In the genomic region with DNA sequence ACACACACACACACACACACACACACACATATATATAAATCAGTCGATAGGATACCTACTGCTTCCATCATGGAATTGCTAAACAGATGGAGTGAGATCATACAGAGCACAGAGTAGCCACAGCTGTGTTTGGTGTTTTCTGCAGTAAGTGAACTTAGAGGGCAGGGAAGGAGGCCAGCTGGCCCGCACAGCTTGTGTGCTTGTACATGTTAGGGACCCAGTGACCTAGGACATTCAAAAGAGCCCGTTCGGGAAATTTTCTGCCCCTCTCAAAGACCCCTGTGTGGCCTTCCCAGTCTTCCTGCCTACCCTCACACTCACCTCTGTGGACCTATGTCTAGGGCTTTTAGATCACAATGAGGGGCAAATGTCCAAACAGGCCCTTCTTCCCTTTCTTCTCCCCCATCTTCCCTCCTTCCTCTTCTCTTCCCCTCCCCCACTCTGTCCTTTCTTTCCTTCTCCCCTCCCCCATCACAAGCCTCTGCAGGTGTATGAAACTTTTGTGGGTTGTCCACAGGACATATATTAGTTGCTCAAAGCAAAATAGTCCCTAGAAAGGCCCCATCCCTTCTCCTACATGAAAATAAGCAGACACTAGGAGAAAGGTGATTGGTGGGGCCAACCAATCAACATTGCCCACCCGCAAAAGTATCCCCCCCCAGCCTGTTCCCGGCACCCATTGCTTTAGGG, we compare ENCODE assay signal across 25 mouse cellular contexts. TPM values are rescaled to one million over a fixed set of nuclear protein-coding genes. Genes with fewer than 3 reads are reported as not detected.
DNase-seq lines count a peak whose midpoint lies in the region; ATAC-seq lines count a peak whose summit lies in the region.
"Had no signal": no experiment of that assay in that cellular context is flagged by ENCODE, and none has a peak within 500 bp of the region (broad histone marks: within the 10 kb centered on the region; RNA-seq: fewer than 3 reads in every experiment).

No protein-coding gene starts in this region.

- peak; percentile 92 for DNase-seq in heart, adult 11 months
- DNase-seq in heart, postnatal 14 days, result no peak
- DNase-seq in kidney, postnatal 4 days, result peak; percentile 46 to 60
- DNase-seq in retina, postnatal 1 day, result peak; percentile 26
- DNase-seq in retina, embryonic 14.5 days (ENCODE audit: low spot score), result no peak
- DNase-seq: adrenal gland, postnatal 25 days; B cell, adult 2 months; cerebellum, adult 2 months; forebrain, postnatal 0 days; kidney, adult 11 months; left cerebral cortex, postnatal 4 days; liver, embryonic 13.5 days; thymus, postnatal 4 days had no signal

- no peaks in the 10 kb centered on the region for H3K27me3 ChIP-seq in kidney, embryonic 15.5 days
- H3K27me3 ChIP-seq: midbrain, embryonic 13.5 days had no signal

- no peaks in the 10 kb centered on the region for H3K9me3 ChIP-seq in kidney, embryonic 15.5 days (replicated peaks)
- H3K9me3 ChIP-seq: G1E; hindbrain, embryonic 10.5 days; liver, embryonic 13.5 days; midbrain, embryonic 13.5 days had no signal

- no peak overlapping the region for H3K4me3 ChIP-seq in kidney, embryonic 15.5 days (replicated peaks)
- H3K4me3 ChIP-seq: hindbrain, embryonic 10.5 days; liver, embryonic 13.5 days; midbrain, embryonic 13.5 days had no signal

- peaks cover 47% of the 10 kb centered on the region for H3K4me1 ChIP-seq in kidney, embryonic 15.5 days

- 36% methylated on average over 6 of the region's 6 CpGs for WGBS in kidney, embryonic 15.5 days

- intact Hi-C loops in heart, postnatal 14 days (cut with DNase I), result no loop called here

- ATAC-seq in kidney, embryonic 15.5 days (replicated peaks; ENCODE audit: low FRiP score), result no peak
- no peak for ATAC-seq in CD4-positive, CD25-positive, alpha-beta regulatory T cell, adult 4 months
- ATAC-seq: forebrain, postnatal 0 days; midbrain, embryonic 13.5 days had no signal

- no peak overlapping the region for H3K27ac ChIP-seq in kidney, embryonic 15.5 days
- H3K27ac ChIP-seq: hindbrain, embryonic 10.5 days; liver, embryonic 13.5 days; midbrain, embryonic 13.5 days had no signal

- no peak overlapping the region for H3K4me2 ChIP-seq in kidney, embryonic 15.5 days
- H3K4me2 ChIP-seq: liver, embryonic 13.5 days; midbrain, embryonic 13.5 days had no signal

- H3K9ac ChIP-seq in kidney, embryonic 15.5 days, result no peak overlapping the region
- H3K9ac ChIP-seq: forebrain, postnatal 0 days; liver, embryonic 13.5 days; midbrain, embryonic 13.5 days had no signal

- H3K36me3 ChIP-seq in kidney, embryonic 15.5 days, result no peaks in the 10 kb centered on the region
- H3K36me3 ChIP-seq: G1E; hindbrain, embryonic 10.5 days; liver, embryonic 13.5 days; midbrain, embryonic 13.5 days had no signal

RNA-seq across cellular contexts. Expression of a gene that starts 11.5 kb away (rescaled TPM):
- 10 to 100 TPM; 15.5 to 16.4 TPM for total RNA-seq in heart, postnatal 14 days (2021)
- polyA plus RNA-seq in kidney, embryonic 15.5 days (2015; fragmentation: Nextera tagmentation; extraction: Ambion mirVana), result 22.0 and 24.6 TPM in 2 replicates
- 10 to 100 TPM; 15.1 to 22.6 TPM for polyA plus RNA-seq in CD4-positive, CD25-positive, alpha-beta regulatory T cell, adult 4 months (2017; shearing (Covaris generic))

RNA-seq across cellular contexts. Expression of a gene that starts 37.6 kb away (rescaled TPM):
- not detected for total RNA-seq in heart, postnatal 14 days (2021)
- not detected in 2 replicates for polyA plus RNA-seq in kidney, embryonic 15.5 days (2015; fragmentation: Nextera tagmentation; extraction: Ambion mirVana)
- not detected for polyA plus RNA-seq in CD4-positive, CD25-positive, alpha-beta regulatory T cell, adult 4 months (2017; shearing (Covaris generic))
- total RNA-seq: adrenal gland, postnatal 25 days; forebrain, postnatal 0 days; gastrocnemius, adult 18-20 months; granulocyte monocyte progenitor cell, adult 5-6 weeks; layer of hippocampus, adult 18-20 months; left cerebral cortex, adult 18-20 months; left cerebral cortex, postnatal 4 days had no signal
- polyA plus RNA-seq: cerebellum, adult 2 months; cortical plate, adult 2 months; embryonic facial prominence, embryonic 14.5 days; forebrain, postnatal 0 days; G1E; heart, embryonic 14.5 days; hindbrain, embryonic 10.5 days; liver, embryonic 13.5 days; midbrain, embryonic 13.5 days had no signal

Comparison
In these comparisons a context has a peak if more than half of its experiments do, and no peak if none do; other contexts are left out.
1. DNase-seq: peak in heart, adult 11 months (single experiment), kidney, postnatal 4 days (2 of 2) and retina, postnatal 1 day (single experiment); none in heart, postnatal 14 days (0 of 2) and retina, embryonic 14.5 days (single experiment).